Mouse (Mus musculus) ES-Bruce4 (cell line): ENCODE results near the gene Fam171a1.

Experiments used
- CTCF ChIP-seq: IDR thresholded peaks from one replicate; pipeline ENCODE4 v1.8.1; 2011; ENCODE audit warnings: low read depth, low read length
- EP300 ChIP-seq: IDR thresholded peaks from 2 replicates; pipeline ENCODE4 v1.6.1; 2011; ENCODE audit warnings: low read depth, low read length; ENCODE audit not compliant: insufficient read depth
- POLR2A ChIP-seq: IDR thresholded peaks from one replicate; pipeline ENCODE4 v1.8.1; 2011; ENCODE audit warnings: low read length; ENCODE audit not compliant: insufficient read depth

DNA sequence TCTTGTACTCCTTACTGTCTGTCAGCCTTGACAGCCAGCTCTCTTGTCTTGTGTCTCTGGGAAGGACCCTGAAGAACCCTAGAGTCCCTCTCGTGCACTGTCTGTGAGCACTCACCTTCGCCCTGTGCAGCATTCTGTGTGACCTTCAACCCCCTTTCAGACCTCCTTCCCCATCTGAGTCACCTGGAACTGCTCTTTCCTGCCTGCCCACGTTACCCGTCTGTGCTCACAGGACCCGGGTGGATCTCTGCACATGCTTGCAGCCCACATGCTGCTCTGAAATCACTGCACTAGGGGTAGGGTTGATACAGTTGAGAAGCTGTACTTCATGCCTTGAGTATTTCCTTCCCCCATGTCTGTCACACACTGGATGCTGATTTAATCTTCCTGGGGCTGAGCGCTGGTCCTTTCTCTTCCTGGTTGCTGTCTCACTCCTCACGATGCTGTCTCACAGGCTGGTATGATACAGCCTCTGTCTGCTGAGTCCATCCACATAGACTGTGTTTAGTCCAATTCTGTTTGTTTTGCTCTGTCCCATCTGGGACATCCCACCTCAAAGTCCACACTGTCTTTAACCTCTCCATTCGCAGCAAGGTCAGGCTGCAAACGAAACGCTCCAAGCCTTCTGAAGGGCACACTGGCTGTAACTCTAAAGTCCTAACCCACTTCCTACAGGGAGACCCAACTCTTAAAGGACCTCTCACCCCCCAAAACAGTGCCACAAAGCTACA, 74.9 kb downstream of the Fam171a1 start:
- TF ChIP-seq POLR2A, result no peak
- TF ChIP-seq CTCF, result no peak
- no peak for TF ChIP-seq EP300
